Mouse (Mus musculus): Measurements from ENCODE around the gene Fmnl2. TPM values are rescaled to one million over a fixed set of nuclear protein-coding genes. Genes with fewer than 3 reads are reported as not detected.

The Fmnl2 gene
- polyA plus RNA-seq, 1 experiment from 2014 or later, result 16.8 TPM

GRCm38 (mm10) chr2:52915536-52915935, 57.9 kb downstream of the Fmnl2 start:
- WGBS, result 88% methylated on average over 5 of the region's 5 CpGs
- H3K27ac ChIP-seq (ENCODE audit: low read depth, low read length), result no peak overlapping the region
- H3K4me2 ChIP-seq (ENCODE audit: low read depth, low read length), result no peak overlapping the region
- H3K9ac ChIP-seq (replicated peaks; ENCODE audit: low read depth, low read length), result no peak overlapping the region
- no peaks in the 10 kb centered on the region; the same call in 1 of the 2 replicates for H3K4me1 ChIP-seq (ENCODE audit: control insufficient read depth, insufficient read depth, low read length)
- H3K4me3 ChIP-seq (ENCODE audit: low read depth, low read length), result no peak overlapping the region
- no peaks in the 10 kb centered on the region for H3K27me3 ChIP-seq (ENCODE audit: control insufficient read depth, insufficient read depth, low read length)
- H3K9me3 ChIP-seq (ENCODE audit: control insufficient read depth, low read length), result no peaks in the 10 kb centered on the region
- no peaks in the 10 kb centered on the region for H3K36me3 ChIP-seq (ENCODE audit: control insufficient read depth, insufficient read depth, low read length)
- ATAC-seq (ENCODE audit: low read depth), result no peak

- 81% methylated on average over 5 of the region's 5 CpGs for WGBS
- no peak overlapping the region for H3K27ac ChIP-seq (ENCODE audit: low read depth, low read length)
- no peak overlapping the region for H3K4me2 ChIP-seq (ENCODE audit: low read depth, low read length)
- H3K9me3 ChIP-seq (ENCODE audit: control insufficient read depth, low read length), result no peaks in the 10 kb centered on the region
- H3K9ac ChIP-seq (replicated peaks; ENCODE audit: low read depth, low read length), result no peak overlapping the region
- H3K4me3 ChIP-seq (ENCODE audit: low read depth, low read length), result no peak overlapping the region
- H3K27me3 ChIP-seq (ENCODE audit: control insufficient read depth, insufficient read depth, low read length), result no peaks in the 10 kb centered on the region
- ATAC-seq (ENCODE audit: low read depth), result no peak
- H3K4me1 ChIP-seq (ENCODE audit: control insufficient read depth, insufficient read depth, low read length), result no peaks in the 10 kb centered on the region; the same call in 1 of the 2 replicates
- no peaks in the 10 kb centered on the region for H3K36me3 ChIP-seq (ENCODE audit: control insufficient read depth, insufficient read depth, low read length)
These were observed 60.4 kb downstream of the Fmnl2 start for GRCm38 (mm10) chr2:52918094-52918493.

GRCm38 (mm10) chr2:52920701-52921435, 63.2 kb downstream of the Fmnl2 start:
- Histone ChIP-seq H3K4me3 (ENCODE audit: low read depth, low read length) (no peak overlapping the region), H3K27ac (ENCODE audit: low read depth, low read length) (no peak overlapping the region; the same call in 1 of the 2 replicates), H3K36me3 (ENCODE audit: control insufficient read depth, insufficient read depth, low read length) (no peaks in the 10 kb centered on the region), H3K27me3 (ENCODE audit: control insufficient read depth, insufficient read depth, low read length) (no peaks in the 10 kb centered on the region), H3K4me1 (ENCODE audit: control insufficient read depth, insufficient read depth, low read length) (no peaks in the 10 kb centered on the region; the same call in 1 of the 2 replicates), H3K4me2 (ENCODE audit: low read depth, low read length) (no peak overlapping the region), H3K9ac (replicated peaks; ENCODE audit: low read depth, low read length) (no peak overlapping the region), H3K9me3 (ENCODE audit: control insufficient read depth, low read length) (no peaks in the 10 kb centered on the region)
- ATAC-seq (ENCODE audit: low read depth), result peak; percentile 68
- 80% methylated on average over 5 of the region's 5 CpGs for WGBS

GRCm38 (mm10) chr2:52925062-52925461, 67.4 kb downstream of the Fmnl2 start:
- H3K4me3 ChIP-seq (ENCODE audit: low read depth, low read length), result no peak overlapping the region
- WGBS, result 85% methylated on average over 3 of the region's 3 CpGs
- no peak for ATAC-seq (ENCODE audit: low read depth)
- no peak overlapping the region for H3K9ac ChIP-seq (replicated peaks; ENCODE audit: low read depth, low read length)
- H3K36me3 ChIP-seq (ENCODE audit: control insufficient read depth, insufficient read depth, low read length), result no peaks in the 10 kb centered on the region
- H3K27ac ChIP-seq (ENCODE audit: low read depth, low read length), result no peak overlapping the region
- H3K4me1 ChIP-seq (ENCODE audit: control insufficient read depth, insufficient read depth, low read length), result peaks cover 12% of the 10 kb centered on the region; the same call in 1 of the 2 replicates
- H3K4me2 ChIP-seq (ENCODE audit: low read depth, low read length), result no peak overlapping the region
- no peaks in the 10 kb centered on the region for H3K9me3 ChIP-seq (ENCODE audit: control insufficient read depth, low read length)
- H3K27me3 ChIP-seq (ENCODE audit: control insufficient read depth, insufficient read depth, low read length), result no peaks in the 10 kb centered on the region

GRCm38 (mm10) chr2:52927381-52927780, 69.7 kb downstream of the Fmnl2 start:
- Histone ChIP-seq H3K9ac (replicated peaks; ENCODE audit: low read depth, low read length) (no peak overlapping the region), H3K4me3 (ENCODE audit: low read depth, low read length) (no peak overlapping the region), H3K36me3 (ENCODE audit: control insufficient read depth, insufficient read depth, low read length) (no peaks in the 10 kb centered on the region), H3K4me2 (ENCODE audit: low read depth, low read length) (no peak overlapping the region), H3K27me3 (ENCODE audit: control insufficient read depth, insufficient read depth, low read length) (no peaks in the 10 kb centered on the region), H3K9me3 (ENCODE audit: control insufficient read depth, low read length) (no peaks in the 10 kb centered on the region), H3K4me1 (ENCODE audit: control insufficient read depth, insufficient read depth, low read length) (peaks cover 19% of the 10 kb centered on the region; the same call in 1 of the 2 replicates), H3K27ac (ENCODE audit: low read depth, low read length) (no peak overlapping the region)
- ATAC-seq (ENCODE audit: low read depth), result no peak
- WGBS, result 34% methylated on average over 3 of the region's 3 CpGs

- H3K4me1 ChIP-seq (ENCODE audit: control insufficient read depth, insufficient read depth, low read length), result peaks cover 19% of the 10 kb centered on the region; the same call in 1 of the 2 replicates
- H3K9me3 ChIP-seq (ENCODE audit: control insufficient read depth, low read length), result no peaks in the 10 kb centered on the region
- no peaks in the 10 kb centered on the region for H3K27me3 ChIP-seq (ENCODE audit: control insufficient read depth, insufficient read depth, low read length)
- no peak overlapping the region for H3K4me3 ChIP-seq (ENCODE audit: low read depth, low read length)
- H3K27ac ChIP-seq (ENCODE audit: low read depth, low read length), result peak overlapping the region; percentile 19; the same call in 1 of the 2 replicates
- peak; percentile 68 for ATAC-seq (ENCODE audit: low read depth)
- no peak overlapping the region for H3K4me2 ChIP-seq (ENCODE audit: low read depth, low read length)
- WGBS, result 8% methylated on average over 10 of the region's 10 CpGs
- no peak overlapping the region for H3K9ac ChIP-seq (replicated peaks; ENCODE audit: low read depth, low read length)
- H3K36me3 ChIP-seq (ENCODE audit: control insufficient read depth, insufficient read depth, low read length), result no peaks in the 10 kb centered on the region
These were observed 70.2 kb downstream of the Fmnl2 start for GRCm38 (mm10) chr2:52927858-52928301.

- WGBS, result 38% methylated on average over 3 of the region's 3 CpGs
- peaks cover 19% of the 10 kb centered on the region; the same call in 1 of the 2 replicates for H3K4me1 ChIP-seq (ENCODE audit: control insufficient read depth, insufficient read depth, low read length)
These were observed 70.7 kb downstream of the Fmnl2 start for GRCm38 (mm10) chr2:52928401-52928800.

GRCm38 (mm10) chr2:52930106-52930868, 72.6 kb downstream of the Fmnl2 start:
- H3K27me3 ChIP-seq (ENCODE audit: control insufficient read depth, insufficient read depth, low read length), result no peaks in the 10 kb centered on the region
- no peak overlapping the region for H3K4me2 ChIP-seq (ENCODE audit: low read depth, low read length)
- peaks cover 19% of the 10 kb centered on the region; the same call in 1 of the 2 replicates for H3K4me1 ChIP-seq (ENCODE audit: control insufficient read depth, insufficient read depth, low read length)
- no peak overlapping the region for H3K9ac ChIP-seq (replicated peaks; ENCODE audit: low read depth, low read length)
- 85% methylated on average over 5 of the region's 5 CpGs for WGBS
- no peak overlapping the region for H3K4me3 ChIP-seq (ENCODE audit: low read depth, low read length)
- no peaks in the 10 kb centered on the region for H3K36me3 ChIP-seq (ENCODE audit: control insufficient read depth, insufficient read depth, low read length)
- H3K9me3 ChIP-seq (ENCODE audit: control insufficient read depth, low read length), result no peaks in the 10 kb centered on the region
- no peak overlapping the region for H3K27ac ChIP-seq (ENCODE audit: low read depth, low read length)
- peak; percentile 49; the same call in 1 of the 2 replicates for ATAC-seq (ENCODE audit: low read depth)

More at GRCm38 (mm10) chr2:52928401-52928800, 70.7 kb downstream of the Fmnl2 start:
- no peak overlapping the region for H3K4me2 ChIP-seq (ENCODE audit: low read depth, low read length)
- H3K9ac ChIP-seq (replicated peaks; ENCODE audit: low read depth, low read length), result no peak overlapping the region
- H3K4me3 ChIP-seq (ENCODE audit: low read depth, low read length), result no peak overlapping the region
- peak overlapping the region; percentile 19; the same call in 1 of the 2 replicates for H3K27ac ChIP-seq (ENCODE audit: low read depth, low read length)
- no peak for ATAC-seq (ENCODE audit: low read depth)
- H3K9me3 ChIP-seq (ENCODE audit: control insufficient read depth, low read length), result no peaks in the 10 kb centered on the region
- no peaks in the 10 kb centered on the region for H3K27me3 ChIP-seq (ENCODE audit: control insufficient read depth, insufficient read depth, low read length)
- H3K36me3 ChIP-seq (ENCODE audit: control insufficient read depth, insufficient read depth, low read length), result no peaks in the 10 kb centered on the region

GRCm38 (mm10) chr2:52931315-52931714, 73.7 kb downstream of the Fmnl2 start:
- Histone ChIP-seq H3K36me3 (ENCODE audit: control insufficient read depth, insufficient read depth, low read length) (no peaks in the 10 kb centered on the region), H3K9ac (replicated peaks; ENCODE audit: low read depth, low read length) (no peak overlapping the region), H3K27ac (ENCODE audit: low read depth, low read length) (no peak overlapping the region), H3K27me3 (ENCODE audit: control insufficient read depth, insufficient read depth, low read length) (no peaks in the 10 kb centered on the region), H3K4me2 (ENCODE audit: low read depth, low read length) (no peak overlapping the region), H3K9me3 (ENCODE audit: control insufficient read depth, low read length) (no peaks in the 10 kb centered on the region), H3K4me1 (ENCODE audit: control insufficient read depth, insufficient read depth, low read length) (peaks cover 19% of the 10 kb centered on the region; the same call in 1 of the 2 replicates), H3K4me3 (ENCODE audit: low read depth, low read length) (no peak overlapping the region)
- 93% methylated on average over 2 of the region's 2 CpGs for WGBS
- ATAC-seq (ENCODE audit: low read depth), result no peak
